Mouse (Mus musculus) midbrain, embryonic 12.5 days (tissue): Measurements from ENCODE around the gene Pard3. TPM values are rescaled to one million over a fixed set of nuclear protein-coding genes. Genes with fewer than 3 reads are reported as not detected.

Experiments used
- ATAC-seq: fragments of 200-750 bp; cut with Nextera tagmentation; 2 replicates; pipeline ENCODE4 v1.8.0; 2017; ENCODE audit warnings: low read depth, moderate TSS enrichment, moderate library complexity; ENCODE audit not compliant: low FRiP score
- H3K27ac ChIP-seq: fragments of 300-500 bp; sonication (generic); replicated peaks from 2 replicates; pipeline ENCODE4 v1.5.1; 2016; ENCODE audit warnings: mild to moderate bottlenecking
- H3K27me3 ChIP-seq: fragments of 300-500 bp; sonication (generic); 2 replicates; pipeline ENCODE4 v1.6.1; 2016; ENCODE audit warnings: mild to moderate bottlenecking
- H3K36me3 ChIP-seq: fragments of 300-500 bp; sonication (generic); 2 replicates; pipeline ENCODE4 v1.6.1; 2016
- H3K4me1 ChIP-seq: fragments of 300-500 bp; sonication (generic); 2 replicates; pipeline ENCODE4 v1.6.1; 2016
- H3K4me2 ChIP-seq: fragments of 300-500 bp; sonication (generic); replicated peaks from 2 replicates; pipeline ENCODE4 v1.6.1; 2016; ENCODE audit warnings: mild to moderate bottlenecking, moderate library complexity
- H3K4me3 ChIP-seq: fragments of 300-500 bp; sonication (generic); 2 replicates; pipeline ENCODE4 v1.5.1; 2016; ENCODE audit warnings: mild to moderate bottlenecking
- H3K9ac ChIP-seq: fragments of 300-500 bp; sonication (generic); replicated peaks from 2 replicates; pipeline ENCODE4 v1.6.1; 2016; ENCODE audit warnings: mild to moderate bottlenecking, moderate library complexity
- H3K9me3 ChIP-seq: fragments of 300-500 bp; sonication (generic); 2 replicates; pipeline ENCODE4 v1.6.1; 2016; ENCODE audit warnings: mild to moderate bottlenecking
- WGBS: fragments of 180-500 bp; shearing (Covaris S2); methylation state at CpG from one replicate; pipeline ENCODE4 v1.1.7; 2016; 5-methylcytosine and 5-hydroxymethylcytosine counted together
- polyA plus RNA-seq: library from polyadenylated mRNA; unstranded; fragments of >200 nt; fragmentation: Nextera tagmentation; extraction: Ambion mirVana; gene quantifications from 2 replicates; pipeline ENCODE4 v1.2.1, GENCODE M21; 2016

Pard3 gene
- polyA plus RNA-seq, 1 experiment from 2014 or later: 36.6 TPM

- WGBS: 52% methylated on average over 4 of the region's 4 CpGs
- Histone ChIP-seq H3K9ac (no peak overlapping the region), H3K27ac (no peak overlapping the region), H3K4me3 (no peak overlapping the region), H3K4me2 (no peak overlapping the region), H3K9me3 (no peaks in the 10 kb centered on the region), H3K36me3 (no peaks in the 10 kb centered on the region), H3K27me3 (no peaks in the 10 kb centered on the region), H3K4me1 (peaks cover 9% of the 10 kb centered on the region; the same call in 1 of the 2 replicates)
- ATAC-seq: no peak
Measured at GRCm38 (mm10) chr8:127145135-127145534, 81.4 kb downstream of the Pard3 start.

- no peak overlapping the region for H3K27ac ChIP-seq
- no peaks in the 10 kb centered on the region for H3K9me3 ChIP-seq
- no peak for ATAC-seq
- H3K36me3 ChIP-seq: no peaks in the 10 kb centered on the region
- H3K4me3 ChIP-seq: no peak overlapping the region
- no peaks in the 10 kb centered on the region for H3K27me3 ChIP-seq
- H3K4me2 ChIP-seq: no peak overlapping the region
- 75% methylated on average over 4 of the region's 4 CpGs for WGBS
- no peak overlapping the region for H3K9ac ChIP-seq
- peaks cover 12% of the 10 kb centered on the region; the same call in 1 of the 2 replicates for H3K4me1 ChIP-seq
Measured at GRCm38 (mm10) chr8:127146055-127146454, 82.4 kb downstream of the Pard3 start.

GRCm38 (mm10) chr8:127148821-127149220 is 85.1 kb downstream of the Pard3 start:
- WGBS: 76% methylated on average over 7 of the region's 7 CpGs
- Histone ChIP-seq H3K4me1 (peaks cover 12% of the 10 kb centered on the region; the same call in 1 of the 2 replicates), H3K27me3 (no peaks in the 10 kb centered on the region), H3K9ac (no peak overlapping the region), H3K36me3 (no peaks in the 10 kb centered on the region), H3K27ac (no peak overlapping the region), H3K4me2 (no peak overlapping the region), H3K9me3 (no peaks in the 10 kb centered on the region), H3K4me3 (no peak overlapping the region)
- no peak for ATAC-seq

GRCm38 (mm10) chr8:127150645-127151044 is 87.0 kb downstream of the Pard3 start:
- ATAC-seq: no peak
- H3K27ac ChIP-seq: no peak overlapping the region
- H3K36me3 ChIP-seq: no peaks in the 10 kb centered on the region
- H3K4me2 ChIP-seq: no peak overlapping the region
- peaks cover 3% of the 10 kb centered on the region; the same call in 1 of the 2 replicates for H3K4me1 ChIP-seq
- H3K9me3 ChIP-seq: no peaks in the 10 kb centered on the region
- WGBS: 88% methylated on average over 4 of the region's 4 CpGs
- no peak overlapping the region for H3K4me3 ChIP-seq
- H3K9ac ChIP-seq: no peak overlapping the region
- no peaks in the 10 kb centered on the region for H3K27me3 ChIP-seq

GRCm38 (mm10) chr8:127151706-127152105 is 88.0 kb downstream of the Pard3 start:
- no peak for ATAC-seq
- no peaks in the 10 kb centered on the region for H3K36me3 ChIP-seq
- H3K4me1 ChIP-seq: peaks cover 3% of the 10 kb centered on the region; the same call in 1 of the 2 replicates
- H3K27me3 ChIP-seq: no peaks in the 10 kb centered on the region
- H3K4me2 ChIP-seq: no peak overlapping the region
- no peak overlapping the region for H3K4me3 ChIP-seq
- WGBS: 75% methylated on average over 3 of the region's 3 CpGs
- H3K9ac ChIP-seq: no peak overlapping the region
- H3K27ac ChIP-seq: no peak overlapping the region
- H3K9me3 ChIP-seq: no peaks in the 10 kb centered on the region

GRCm38 (mm10) chr8:127157087-127157486 is 93.4 kb downstream of the Pard3 start:
- no peak overlapping the region for H3K4me3 ChIP-seq
- no peaks in the 10 kb centered on the region for H3K9me3 ChIP-seq
- no peak overlapping the region for H3K4me2 ChIP-seq
- H3K27ac ChIP-seq: no peak overlapping the region
- H3K36me3 ChIP-seq: no peaks in the 10 kb centered on the region
- no peak for ATAC-seq
- WGBS: 87% methylated on average over 8 of the region's 8 CpGs
- H3K27me3 ChIP-seq: no peaks in the 10 kb centered on the region
- H3K9ac ChIP-seq: no peak overlapping the region
- 0 out of 2 replicates have a peak, but pooled peaks cover 3% of the 10 kb centered on the region for H3K4me1 ChIP-seq

GRCm38 (mm10) chr8:127159421-127159966 is 95.8 kb downstream of the Pard3 start:
- no peaks in the 10 kb centered on the region for H3K36me3 ChIP-seq
- no peak overlapping the region for H3K9ac ChIP-seq
- ATAC-seq: no peak
- H3K4me3 ChIP-seq: no peak overlapping the region
- 0 out of 2 replicates have a peak, but pooled peaks cover 3% of the 10 kb centered on the region for H3K4me1 ChIP-seq
- H3K9me3 ChIP-seq: no peaks in the 10 kb centered on the region
- H3K27ac ChIP-seq: no peak overlapping the region
- no peaks in the 10 kb centered on the region for H3K27me3 ChIP-seq
- 77% methylated on average over 3 of the region's 3 CpGs for WGBS
- H3K4me2 ChIP-seq: no peak overlapping the region

GRCm38 (mm10) chr8:127161854-127162253 is 98.2 kb downstream of the Pard3 start:
- Histone ChIP-seq H3K4me2 (no peak overlapping the region), H3K36me3 (no peaks in the 10 kb centered on the region)

GRCm38 (mm10) chr8:127162821-127163220 is 99.1 kb downstream of the Pard3 start:
- 88% methylated on average over 1 of the region's 1 CpGs for WGBS
- H3K4me1 ChIP-seq: 0 out of 2 replicates have a peak, but pooled peaks cover 3% of the 10 kb centered on the region
- no peak for ATAC-seq
- H3K27ac ChIP-seq: no peak overlapping the region
- H3K27me3 ChIP-seq: no peaks in the 10 kb centered on the region
- H3K9me3 ChIP-seq: no peaks in the 10 kb centered on the region
- no peak overlapping the region for H3K4me2 ChIP-seq
- no peak overlapping the region for H3K9ac ChIP-seq
- H3K4me3 ChIP-seq: no peak overlapping the region
- no peaks in the 10 kb centered on the region for H3K36me3 ChIP-seq

More at GRCm38 (mm10) chr8:127161854-127162253, 98.2 kb downstream of the Pard3 start:
- Histone ChIP-seq H3K9ac (no peak overlapping the region), H3K4me3 (no peak overlapping the region), H3K9me3 (no peaks in the 10 kb centered on the region), H3K4me1 (0 out of 2 replicates have a peak, but pooled peaks cover 3% of the 10 kb centered on the region), H3K27me3 (no peaks in the 10 kb centered on the region), H3K27ac (no peak overlapping the region)
- ATAC-seq: no peak
- 90% methylated on average over 7 of the region's 7 CpGs for WGBS

- 0 out of 2 replicates have a peak, but pooled peaks cover 2% of the 10 kb centered on the region for H3K4me1 ChIP-seq
Measured at GRCm38 (mm10) chr8:127164326-127165280, 100.9 kb downstream of the Pard3 start.

GRCm38 (mm10) chr8:127168496-127168895 is 104.8 kb downstream of the Pard3 start:
- no peak for ATAC-seq
- 87% methylated on average over 2 of the region's 2 CpGs for WGBS
- no peaks in the 10 kb centered on the region for H3K27me3 ChIP-seq
- H3K36me3 ChIP-seq: no peaks in the 10 kb centered on the region
- no peak overlapping the region for H3K27ac ChIP-seq
- no peak overlapping the region for H3K9ac ChIP-seq
- H3K4me1 ChIP-seq: no peaks in the 10 kb centered on the region
- H3K9me3 ChIP-seq: no peaks in the 10 kb centered on the region
- no peak overlapping the region for H3K4me3 ChIP-seq
- no peak overlapping the region for H3K4me2 ChIP-seq

More at GRCm38 (mm10) chr8:127164326-127165280, 100.9 kb downstream of the Pard3 start:
- WGBS: 95% methylated on average over 12 of the region's 12 CpGs
- no peak for ATAC-seq
- Histone ChIP-seq H3K4me2 (no peak overlapping the region), H3K4me3 (no peak overlapping the region), H3K36me3 (no peaks in the 10 kb centered on the region), H3K9me3 (no peaks in the 10 kb centered on the region), H3K9ac (no peak overlapping the region), H3K27me3 (no peaks in the 10 kb centered on the region), H3K27ac (no peak overlapping the region)

- Histone ChIP-seq H3K4me2 (no peak overlapping the region), H3K9me3 (no peaks in the 10 kb centered on the region), H3K4me1 (no peaks in the 10 kb centered on the region), H3K9ac (no peak overlapping the region), H3K27me3 (no peaks in the 10 kb centered on the region), H3K27ac (no peak overlapping the region), H3K36me3 (no peaks in the 10 kb centered on the region), H3K4me3 (no peak overlapping the region)
- WGBS: 96% methylated on average over 5 of the region's 5 CpGs
- ATAC-seq: no peak
Measured at GRCm38 (mm10) chr8:127169361-127169760, 105.7 kb downstream of the Pard3 start.
